Mouse (Mus musculus) lung, adult 2 months (tissue): ENCODE measurements at regions not wholly inside any gene's neighbourhood (a gene's known extent, or its start where the extent isn't known, plus 50 kb on each side); places are given as distances from the start of the nearest gene placed in this dataset.

Source experiments
- CTCF ChIP-seq: fragments of 200-500 bp; IDR thresholded peaks from 2 replicates; pipeline ENCODE4 v1.5.1; 2011; ENCODE audit warnings: mild to moderate bottlenecking, low read length, control low read depth; ENCODE audit not compliant: insufficient read depth
- POLR2A ChIP-seq: fragments of 200-500 bp; IDR thresholded peaks from 2 replicates; pipeline ENCODE4 v1.6.1; 2011; ENCODE audit warnings: low read depth, mild to moderate bottlenecking, control low read depth, low read length, borderline replicate concordance; ENCODE audit errors: extremely low read depth

- no peak for TF ChIP-seq POLR2A
- TF ChIP-seq CTCF = no peak
These were observed 65.0 kb upstream of the Paip1 start for GRCm38 (mm10) chr13:119363379-119363778.
